Mouse (Mus musculus) hindbrain, embryonic 13.5 days (tissue): ENCODE data around the gene Mvk. TPM values are rescaled to one million over a fixed set of nuclear protein-coding genes. Genes with fewer than 3 reads are reported as not detected.
A peak's percentile ranks its signal among the peaks of the same experiment; 100 is the strongest.

Experiments used
- ATAC-seq: fragments of 200-750 bp; cut with Nextera tagmentation; 2 replicates; pipeline ENCODE4 v1.8.0; 2017; ENCODE audit warnings: moderate TSS enrichment; ENCODE audit not compliant: low FRiP score
- H3K27ac ChIP-seq: fragments of 300-500 bp; sonication (generic); 2 replicates; pipeline ENCODE4 v1.5.1; 2015; ENCODE audit warnings: inconsistent platforms, mild to moderate bottlenecking, moderate library complexity
- H3K27me3 ChIP-seq: fragments of 300-500 bp; sonication (generic); 2 replicates; pipeline ENCODE4 v1.6.1; 2015; ENCODE audit warnings: mild to moderate bottlenecking, inconsistent platforms
- H3K36me3 ChIP-seq: fragments of 300-500 bp; sonication (generic); 2 replicates; pipeline ENCODE4 v1.6.1; 2015; ENCODE audit warnings: mild to moderate bottlenecking, inconsistent platforms
- H3K4me1 ChIP-seq: fragments of 300-500 bp; sonication (generic); replicated peaks from 2 replicates; pipeline ENCODE4 v1.6.1; 2015; ENCODE audit warnings: inconsistent platforms
- H3K4me2 ChIP-seq: fragments of 300-500 bp; sonication (generic); 2 replicates; pipeline ENCODE4 v1.6.1; 2015; ENCODE audit warnings: inconsistent platforms, mild to moderate bottlenecking, moderate library complexity
- H3K4me3 ChIP-seq: fragments of 300-500 bp; sonication (generic); 2 replicates; pipeline ENCODE4 v1.5.1; 2015; ENCODE audit warnings: mild to moderate bottlenecking, inconsistent platforms
- H3K9ac ChIP-seq: fragments of 300-500 bp; sonication (generic); 2 replicates; pipeline ENCODE4 v1.6.1; 2015; ENCODE audit warnings: mild to moderate bottlenecking, inconsistent platforms
- H3K9me3 ChIP-seq: fragments of 300-500 bp; sonication (generic); 2 replicates; pipeline ENCODE4 v1.6.1; 2016; ENCODE audit warnings: inconsistent platforms
- WGBS: fragments of 180-500 bp; shearing (Covaris S2); methylation state at CpG from one replicate; pipeline ENCODE4 v1.1.7; 2015; 5-methylcytosine and 5-hydroxymethylcytosine counted together
- polyA plus RNA-seq: library from polyadenylated mRNA; unstranded; fragments of >200 nt; fragmentation: Nextera tagmentation; extraction: Ambion mirVana; gene quantifications from 2 replicates; pipeline ENCODE4 v1.2.1, GENCODE M21; 2015

Mvk gene
- polyA plus RNA-seq, 1 experiment from 2014 or later, result 50.0 TPM

GRCm38 (mm10) chr5:114462067-114463040 is 18.3 kb downstream of the Mvk start:
- Histone ChIP-seq H3K27ac (no peak overlapping the region), H3K36me3 (no peaks in the 10 kb centered on the region), H3K4me1 (peaks cover 50% of the 10 kb centered on the region), H3K4me3 (no peak overlapping the region), H3K9me3 (no peaks in the 10 kb centered on the region), H3K4me2 (no peak overlapping the region), H3K9ac (no peak overlapping the region), H3K27me3 (no peaks in the 10 kb centered on the region; the same call in 1 of the 2 replicates)
- ATAC-seq, result no peak
- 82% methylated on average over 24 of the region's 24 CpGs for WGBS

GRCm38 (mm10) chr5:114464561-114464960 is 20.5 kb downstream of the Mvk start:
- Histone ChIP-seq H3K4me1 (peaks cover 67% of the 10 kb centered on the region), H3K27me3 (peaks cover 3% of the 10 kb centered on the region; the same call in 1 of the 2 replicates), H3K27ac (peak overlapping the region; percentile 32; the same call in 1 of the 2 replicates), H3K4me3 (no peak overlapping the region), H3K9ac (no peak overlapping the region), H3K36me3 (no peaks in the 10 kb centered on the region), H3K9me3 (no peaks in the 10 kb centered on the region), H3K4me2 (no peak overlapping the region)
- WGBS, result 82% methylated on average over 2 of the region's 2 CpGs
- ATAC-seq, result no peak

GRCm38 (mm10) chr5:114465641-114466040 is 21.6 kb downstream of the Mvk start:
- Histone ChIP-seq H3K4me2 (no peak overlapping the region), H3K4me3 (no peak overlapping the region), H3K27me3 (peaks cover 11% of the 10 kb centered on the region; the same call in 1 of the 2 replicates), H3K4me1 (peaks cover 59% of the 10 kb centered on the region), H3K27ac (no peak overlapping the region), H3K9me3 (no peaks in the 10 kb centered on the region), H3K36me3 (no peaks in the 10 kb centered on the region), H3K9ac (0 out of 2 replicates have a peak overlapping the region, but pooled peaks have one; percentile 9)
- 44% methylated on average over 7 of the region's 7 CpGs for WGBS
- ATAC-seq, result no peak

- Histone ChIP-seq H3K9me3 (no peaks in the 10 kb centered on the region), H3K4me3 (peak overlapping the region; percentile 25), H3K4me1 (peaks cover 55% of the 10 kb centered on the region), H3K27ac (peak overlapping the region; percentile 91), H3K4me2 (peak overlapping the region; percentile 50), H3K36me3 (no peaks in the 10 kb centered on the region), H3K9ac (peak overlapping the region; percentile 40; the same call in 1 of the 2 replicates), H3K27me3 (peaks cover 12% of the 10 kb centered on the region; the same call in 1 of the 2 replicates)
- under 1% methylated on average over 11 of the region's 11 CpGs for WGBS
- ATAC-seq, result no peak
These were observed 22.9 kb downstream of the Mvk start for GRCm38 (mm10) chr5:114467019-114467418.

GRCm38 (mm10) chr5:114467430-114467829 is 23.4 kb downstream of the Mvk start:
- no peaks in the 10 kb centered on the region for H3K9me3 ChIP-seq
- H3K9ac ChIP-seq, result peak overlapping the region; percentile 40; the same call in 1 of the 2 replicates
- no peaks in the 10 kb centered on the region for H3K36me3 ChIP-seq
- peaks cover 12% of the 10 kb centered on the region; the same call in 1 of the 2 replicates for H3K27me3 ChIP-seq
- peak; percentile 81 for ATAC-seq
- peak overlapping the region; percentile 50 for H3K4me2 ChIP-seq
- H3K4me1 ChIP-seq, result peaks cover 53% of the 10 kb centered on the region
- WGBS, result 0% methylated on average over 8 of the region's 13 CpGs
- peak overlapping the region; percentile 91 for H3K27ac ChIP-seq
- peak overlapping the region; percentile 25 for H3K4me3 ChIP-seq

GRCm38 (mm10) chr5:114468007-114468406 is 23.9 kb downstream of the Mvk start:
- peak overlapping the region; percentile 50 for H3K4me2 ChIP-seq
- no peaks in the 10 kb centered on the region for H3K9me3 ChIP-seq
- WGBS, result 46% methylated on average over 4 of the region's 4 CpGs
- H3K9ac ChIP-seq, result no peak overlapping the region
- H3K36me3 ChIP-seq, result no peaks in the 10 kb centered on the region
- H3K27me3 ChIP-seq, result peaks cover 12% of the 10 kb centered on the region; the same call in 1 of the 2 replicates
- H3K27ac ChIP-seq, result peak overlapping the region; percentile 91
- H3K4me3 ChIP-seq, result no peak overlapping the region
- 0 out of 2 replicates have a peak, but pooled peaks have one; percentile 16 for ATAC-seq
- H3K4me1 ChIP-seq, result peaks cover 47% of the 10 kb centered on the region

GRCm38 (mm10) chr5:114470359-114470758 is 26.3 kb downstream of the Mvk start:
- Histone ChIP-seq H3K9me3 (no peaks in the 10 kb centered on the region), H3K9ac (no peak overlapping the region), H3K36me3 (no peaks in the 10 kb centered on the region), H3K4me3 (no peak overlapping the region), H3K27ac (no peak overlapping the region), H3K4me2 (no peak overlapping the region), H3K27me3 (peaks cover 17% of the 10 kb centered on the region), H3K4me1 (peaks cover 48% of the 10 kb centered on the region)
- no peak for ATAC-seq
- 81% methylated on average over 3 of the region's 3 CpGs for WGBS

GRCm38 (mm10) chr5:114474741-114475491 is 30.8 kb downstream of the Mvk start:
- no peak for ATAC-seq
- 30% methylated on average over 35 of the region's 35 CpGs for WGBS
- peak overlapping the region; percentile 62; the same call in 1 of the 2 replicates for H3K27ac ChIP-seq
- H3K36me3 ChIP-seq, result no peaks in the 10 kb centered on the region
- peaks cover 23% of the 10 kb centered on the region for H3K4me1 ChIP-seq
- H3K9me3 ChIP-seq, result no peaks in the 10 kb centered on the region
- H3K9ac ChIP-seq, result no peak overlapping the region
- peaks cover 18% of the 10 kb centered on the region for H3K27me3 ChIP-seq
- no peak overlapping the region for H3K4me3 ChIP-seq
- H3K4me2 ChIP-seq, result peak overlapping the region; percentile 36

GRCm38 (mm10) chr5:114478267-114478666 is 34.2 kb downstream of the Mvk start:
- peaks cover 33% of the 10 kb centered on the region for H3K4me1 ChIP-seq
- no peak overlapping the region for H3K9ac ChIP-seq
- ATAC-seq, result no peak
- H3K27ac ChIP-seq, result no peak overlapping the region
- 56% methylated on average over 12 of the region's 12 CpGs for WGBS
- H3K4me2 ChIP-seq, result no peak overlapping the region
- H3K27me3 ChIP-seq, result peaks cover 13% of the 10 kb centered on the region; the same call in 1 of the 2 replicates
- H3K9me3 ChIP-seq, result no peaks in the 10 kb centered on the region
- H3K4me3 ChIP-seq, result no peak overlapping the region
- no peaks in the 10 kb centered on the region for H3K36me3 ChIP-seq

GRCm38 (mm10) chr5:114482587-114483011 is 38.5 kb downstream of the Mvk start:
- Histone ChIP-seq H3K4me1 (peaks cover 17% of the 10 kb centered on the region), H3K27ac (peak overlapping the region; percentile 48; the same call in 1 of the 2 replicates), H3K4me3 (no peak overlapping the region), H3K36me3 (no peaks in the 10 kb centered on the region), H3K4me2 (0 out of 2 replicates have a peak overlapping the region, but pooled peaks have one; percentile 17), H3K9me3 (no peaks in the 10 kb centered on the region), H3K9ac (0 out of 2 replicates have a peak overlapping the region, but pooled peaks have one; percentile 43), H3K27me3 (peaks cover 10% of the 10 kb centered on the region; the same call in 1 of the 2 replicates)
- 3% methylated on average over 14 of the region's 14 CpGs for WGBS
- ATAC-seq, result no peak

GRCm38 (mm10) chr5:114485685-114486084 is 41.6 kb downstream of the Mvk start:
- 90% methylated on average over 14 of the region's 14 CpGs for WGBS

More at GRCm38 (mm10) chr5:114485685-114486084, 41.6 kb downstream of the Mvk start:
- Histone ChIP-seq H3K9me3 (no peaks in the 10 kb centered on the region), H3K36me3 (no peaks in the 10 kb centered on the region), H3K4me3 (no peak overlapping the region), H3K4me2 (no peak overlapping the region), H3K27ac (no peak overlapping the region), H3K9ac (no peak overlapping the region), H3K4me1 (peaks cover 10% of the 10 kb centered on the region), H3K27me3 (peaks cover 6% of the 10 kb centered on the region; the same call in 1 of the 2 replicates)
- no peak for ATAC-seq
